Mouse (Mus musculus) kidney, postnatal 0 days (tissue): ENCODE measurements around the gene Gins3. TPM values are rescaled to one million over a fixed set of nuclear protein-coding genes. Genes with fewer than 3 reads are reported as not detected.
A peak's percentile ranks its signal among the peaks of the same experiment; 100 is the strongest.

ENCODE experiments used
- ATAC-seq: fragments of 200-750 bp; cut with Nextera tagmentation; replicated peaks from 2 replicates; pipeline ENCODE4 v1.8.0; 2017; ENCODE audit warnings: low read depth, moderate number of reproducible peaks, moderate TSS enrichment, moderate library complexity; ENCODE audit not compliant: low FRiP score
- DNase-seq: peaks from one replicate; pipeline ENCODE4 v3.0.0-alpha.2; 2016; ENCODE audit warnings: low spot score
- H3K27ac ChIP-seq: fragments of 300-500 bp; sonication (generic); 2 replicates; pipeline ENCODE4 v1.5.1; 2014; ENCODE audit warnings: mild to moderate bottlenecking
- H3K27me3 ChIP-seq: fragments of 300-500 bp; sonication (generic); 2 replicates; pipeline ENCODE4 v1.6.1; 2014; ENCODE audit warnings: low read length, mixed read lengths; ENCODE audit not compliant: insufficient read depth
- H3K36me3 ChIP-seq: fragments of 300-500 bp; sonication (generic); 2 replicates; pipeline ENCODE4 v1.6.1; 2014; ENCODE audit warnings: low read length, mixed read lengths; ENCODE audit not compliant: insufficient read depth
- H3K4me1 ChIP-seq: fragments of 300-500 bp; sonication (generic); replicated peaks from 2 replicates; pipeline ENCODE4 v1.6.1; 2014; ENCODE audit warnings: antibody characterized with exemption, low read length, mixed read lengths; ENCODE audit not compliant: insufficient read depth
- H3K4me2 ChIP-seq: fragments of 300-500 bp; sonication (generic); 2 replicates; pipeline ENCODE4 v1.6.1; 2014; ENCODE audit warnings: mild to moderate bottlenecking, low read length, moderate library complexity, mixed read lengths
- H3K4me3 ChIP-seq: fragments of 300-500 bp; sonication (generic); replicated peaks from 2 replicates; pipeline ENCODE4 v1.5.1; 2014; ENCODE audit warnings: low read depth, low read length
- H3K9ac ChIP-seq: fragments of 300-500 bp; sonication (generic); 2 replicates; pipeline ENCODE4 v1.6.1; 2014; ENCODE audit warnings: low read depth, low read length
- H3K9me3 ChIP-seq: fragments of 300-500 bp; sonication (generic); replicated peaks from 2 replicates; pipeline ENCODE4 v1.6.1; 2016; ENCODE audit warnings: low read length, inconsistent platforms, mixed read lengths
- CTCF ChIP-seq: IDR thresholded peaks from 2 replicates; pipeline ENCODE4 v1.5.1; 2016; ENCODE audit warnings: antibody characterized with exemption, low read depth, mild to moderate bottlenecking, moderate library complexity
- WGBS: fragments of 180-500 bp; shearing (Covaris S2); extraction: QIAGEN DNeasy Blood & Tissue Kit; methylation state at CpG from one replicate; pipeline ENCODE4 v1.1.7; 2014; 5-methylcytosine and 5-hydroxymethylcytosine counted together
- polyA plus RNA-seq: library from polyadenylated mRNA; unstranded; fragments of >200 nt; fragmentation: Nextera tagmentation; extraction: Ambion mirVana; gene quantifications from 2 replicates; pipeline ENCODE4 v1.2.1, GENCODE M21; 2015

Gene Gins3
- polyA plus RNA-seq = 9.9 and 11.5 TPM in 2 replicates

DNA sequence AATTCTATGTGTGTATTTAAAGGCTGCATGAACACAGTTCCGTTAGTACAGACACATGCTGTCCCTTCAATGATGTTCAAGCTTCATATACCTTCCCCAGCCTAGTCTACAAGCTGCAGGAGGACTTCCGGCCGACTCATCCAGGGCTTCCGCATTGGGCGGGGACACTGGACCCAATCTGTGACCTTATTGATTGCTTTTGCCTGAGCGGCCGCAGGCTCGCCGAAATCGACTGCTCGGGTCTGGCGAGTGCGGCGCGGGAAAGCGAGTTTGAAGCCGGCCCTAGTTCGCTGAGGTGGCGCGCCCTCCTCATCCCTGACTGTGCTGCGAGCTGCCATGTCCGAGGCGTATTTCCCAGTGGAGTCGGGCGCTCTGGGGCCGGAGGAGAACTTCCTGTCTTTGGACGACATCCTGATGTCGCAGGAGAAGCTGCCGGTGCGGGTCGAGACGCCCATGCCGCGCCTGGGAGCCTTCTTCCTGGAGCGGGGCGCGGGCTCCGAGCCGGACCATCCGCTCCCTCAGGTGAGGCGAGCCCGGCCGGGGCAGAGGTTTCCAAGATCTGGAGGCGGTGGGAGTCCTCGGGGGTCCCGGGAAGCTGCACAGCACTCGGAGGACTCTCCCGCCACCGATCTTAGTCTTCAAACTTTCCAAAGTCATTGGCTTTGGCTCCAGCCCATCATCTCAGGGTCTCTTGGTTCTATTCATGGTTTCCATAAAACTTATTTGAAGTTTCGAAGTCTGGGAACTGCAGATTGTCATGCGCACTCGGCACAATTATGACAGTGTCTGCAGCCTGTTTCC is at the start of gene Gins3:
Gins3 (plus strand) TSS at position 192 of the 801 bp plus-strand sequence.
- Histone ChIP-seq H3K4me2 (peak within 1 kb of the TSS; percentile 92), H3K4me1 (peaks cover 9% of the 10 kb centered on the region), H3K27me3 (no peaks in the 10 kb centered on the region), H3K27ac (no peak within 1 kb of the TSS), H3K4me3 (peak within 1 kb of the TSS; percentile 93), H3K9ac (peak within 1 kb of the TSS; percentile 78), H3K36me3 (no peaks in the 10 kb centered on the region), H3K9me3 (no peaks in the 10 kb centered on the region)
- under 1% methylated on average over 51 of the region's 52 CpGs for WGBS
- DNase-seq = peak; percentile 95
- ATAC-seq = peak; percentile 90
- TF ChIP-seq CTCF = no peak

DNA sequence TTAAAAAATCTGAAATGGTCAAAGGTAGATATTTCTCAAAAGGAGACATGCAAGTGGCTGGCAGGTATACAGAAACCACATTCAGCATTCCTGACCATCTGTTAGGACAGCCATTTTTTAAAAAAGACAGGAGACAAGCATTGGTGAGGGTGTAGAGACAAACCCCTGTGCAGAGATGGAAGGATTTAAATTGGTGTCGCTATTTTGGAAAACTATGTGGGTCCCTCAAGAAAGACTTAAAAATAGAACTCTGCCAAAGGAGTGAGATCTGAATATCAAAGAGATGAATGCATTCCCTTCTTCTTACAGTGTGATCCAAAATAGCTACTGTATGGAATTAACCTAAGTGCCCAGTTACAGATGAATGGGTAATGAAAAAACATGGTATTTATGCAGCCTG is 45.9 kb upstream of the Gins3 start:
- Histone ChIP-seq H3K4me2 (no peak overlapping the region), H3K36me3 (no peaks in the 10 kb centered on the region), H3K4me3 (no peak overlapping the region), H3K27me3 (no peaks in the 10 kb centered on the region), H3K27ac (no peak overlapping the region), H3K9ac (no peak overlapping the region), H3K9me3 (no peaks in the 10 kb centered on the region), H3K4me1 (no peaks in the 10 kb centered on the region)
- DNase-seq = no peak
- 88% methylated on average over 1 of the region's 1 CpGs for WGBS
- TF ChIP-seq CTCF = no peak
- ATAC-seq = no peak

DNA sequence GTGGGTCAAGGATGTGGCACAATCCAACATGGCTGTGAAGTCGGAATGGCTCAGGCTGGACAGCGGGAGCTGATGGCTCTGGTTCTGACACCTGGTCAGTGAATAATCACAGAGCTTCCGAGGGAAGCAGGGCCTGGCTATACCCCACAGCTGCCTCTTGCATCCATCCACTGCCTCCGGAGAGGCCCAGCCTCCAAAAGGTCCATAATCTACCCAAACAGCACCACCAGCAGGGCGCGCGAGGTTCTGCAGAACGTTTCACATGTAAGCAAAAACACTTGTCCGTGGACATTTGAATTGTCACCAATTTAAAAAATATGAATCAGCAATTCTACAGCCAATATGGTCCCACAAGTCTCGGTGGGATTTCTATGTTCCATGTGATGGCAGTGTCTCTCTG is 44.0 kb upstream of the Gins3 start:
- WGBS = 74% methylated on average over 10 of the region's 10 CpGs
- Histone ChIP-seq H3K4me1 (no peaks in the 10 kb centered on the region), H3K4me3 (no peak overlapping the region), H3K27ac (no peak overlapping the region), H3K36me3 (no peaks in the 10 kb centered on the region), H3K4me2 (no peak overlapping the region), H3K9ac (no peak overlapping the region), H3K27me3 (no peaks in the 10 kb centered on the region), H3K9me3 (no peaks in the 10 kb centered on the region)
- TF ChIP-seq CTCF = no peak
- DNase-seq (no peak), ATAC-seq (no peak)

DNA sequence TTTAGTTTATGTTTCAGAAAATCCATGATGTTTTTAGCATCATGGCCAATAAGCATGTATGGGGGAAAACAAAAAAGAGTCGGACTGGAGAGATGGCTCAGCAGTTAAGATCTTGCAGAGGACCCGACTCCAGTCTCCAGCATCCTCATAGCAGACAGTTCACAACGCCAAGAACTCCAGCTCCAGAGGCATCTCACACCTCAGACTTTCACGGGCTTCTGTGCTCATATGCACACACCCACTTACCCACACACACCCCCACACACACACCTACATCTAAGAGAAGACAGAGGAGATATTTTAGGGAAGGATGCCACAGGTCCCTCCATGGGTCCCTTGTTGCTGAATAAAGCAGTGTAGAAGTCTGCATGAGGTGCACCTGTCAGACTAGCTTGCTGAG is 42.7 kb upstream of the Gins3 start:
- H3K4me2 ChIP-seq = no peak overlapping the region
- no peak overlapping the region for H3K4me3 ChIP-seq
- H3K4me1 ChIP-seq = no peaks in the 10 kb centered on the region
- H3K27ac ChIP-seq = no peak overlapping the region
- no peak overlapping the region for H3K9ac ChIP-seq
- 80% methylated on average over 4 of the region's 4 CpGs for WGBS
- TF ChIP-seq CTCF = no peak
- no peaks in the 10 kb centered on the region for H3K27me3 ChIP-seq
- no peaks in the 10 kb centered on the region for H3K36me3 ChIP-seq
- ATAC-seq (no peak), DNase-seq (no peak)
- no peaks in the 10 kb centered on the region for H3K9me3 ChIP-seq

DNA sequence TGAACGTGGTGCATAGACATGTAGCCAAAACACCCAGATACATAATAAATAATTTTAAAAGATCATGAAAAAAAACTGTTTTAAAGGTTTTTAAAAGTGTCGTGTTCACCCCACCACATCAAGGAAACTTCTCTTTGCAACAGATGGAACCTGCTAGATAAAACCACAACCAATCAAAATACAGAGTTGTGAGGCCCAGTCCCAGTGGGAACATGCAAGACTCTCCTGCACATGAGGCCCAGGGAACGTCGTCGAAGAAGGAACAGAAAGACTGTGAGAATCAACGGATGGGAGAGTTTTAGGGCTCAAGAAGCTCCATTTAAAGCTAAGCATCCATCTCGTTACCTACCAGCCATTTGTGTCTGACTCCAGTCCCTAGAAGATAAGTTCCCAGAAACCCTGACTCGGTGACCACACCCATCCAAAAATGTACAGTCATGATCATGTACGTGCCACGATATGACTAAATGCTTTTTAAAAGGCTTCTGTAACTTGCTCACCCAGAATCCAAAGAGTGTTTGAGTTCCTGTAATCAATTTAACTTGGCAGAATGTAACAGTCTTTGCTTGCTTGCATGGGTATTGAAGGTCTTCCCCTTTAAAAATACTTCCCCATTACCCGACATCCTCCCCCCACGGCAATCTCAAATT is 41.0 kb upstream of the Gins3 start:
- H3K27me3 ChIP-seq = no peaks in the 10 kb centered on the region
- no peak overlapping the region for H3K9ac ChIP-seq
- no peak for TF ChIP-seq CTCF
- no peak overlapping the region for H3K27ac ChIP-seq
- H3K4me3 ChIP-seq = no peak overlapping the region
- no peaks in the 10 kb centered on the region for H3K4me1 ChIP-seq
- H3K9me3 ChIP-seq = no peaks in the 10 kb centered on the region
- no peak overlapping the region for H3K4me2 ChIP-seq
- ATAC-seq = no peak
- WGBS = 82% methylated on average over 12 of the region's 12 CpGs
- H3K36me3 ChIP-seq = no peaks in the 10 kb centered on the region
- no peak for DNase-seq

DNA sequence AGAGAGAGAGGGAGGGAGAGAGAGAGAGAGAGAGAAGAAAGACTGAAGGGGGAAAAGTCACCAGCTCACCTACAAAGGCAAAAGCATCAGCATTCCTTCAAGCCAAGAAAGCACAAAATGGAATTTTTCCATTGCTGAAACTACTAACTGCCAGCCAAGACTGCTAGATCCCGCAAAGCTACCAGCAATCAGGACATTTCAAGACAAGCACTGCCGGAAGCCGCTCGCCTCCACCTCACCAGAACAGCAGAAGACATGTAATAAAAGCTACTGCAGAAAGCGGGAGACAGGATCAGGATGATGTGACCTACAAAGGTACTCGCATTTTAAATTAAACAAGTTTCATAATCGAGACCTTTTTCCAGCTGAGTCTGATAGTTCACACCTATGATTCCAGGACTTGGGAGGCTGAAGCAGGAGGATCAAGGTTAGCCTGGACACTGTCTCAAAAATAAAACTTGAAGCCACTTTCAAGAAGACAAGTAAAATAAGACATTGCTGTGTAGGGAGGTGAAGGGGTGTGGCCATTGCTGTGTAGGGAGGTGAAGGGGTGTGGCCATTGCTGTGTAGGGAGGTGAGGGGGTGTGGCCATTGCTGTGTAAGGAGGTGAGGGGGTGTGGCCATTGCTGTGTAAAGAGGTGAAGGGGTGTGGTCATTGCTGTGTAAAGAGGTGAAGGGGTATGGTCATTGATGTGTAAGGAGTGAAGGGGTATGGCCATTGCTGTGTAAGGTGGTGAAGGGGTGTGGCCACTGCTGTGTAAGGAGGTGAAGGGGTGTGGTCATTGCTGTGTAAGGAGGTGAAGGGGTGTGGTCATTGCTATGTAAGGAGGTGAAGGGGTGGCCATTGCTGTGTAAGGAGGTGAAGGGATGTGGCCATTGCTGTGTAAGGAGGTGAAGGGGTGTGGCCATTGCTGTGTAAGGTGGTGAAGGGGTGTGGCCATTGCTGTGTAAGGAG is 39.5 kb upstream of the Gins3 start:
- Histone ChIP-seq H3K9ac (no peak overlapping the region), H3K27me3 (no peaks in the 10 kb centered on the region), H3K4me1 (no peaks in the 10 kb centered on the region), H3K9me3 (no peaks in the 10 kb centered on the region), H3K36me3 (no peaks in the 10 kb centered on the region), H3K4me2 (no peak overlapping the region), H3K4me3 (no peak overlapping the region), H3K27ac (no peak overlapping the region)
- ATAC-seq (no peak), DNase-seq (no peak)
- no peak for TF ChIP-seq CTCF
- WGBS = 88% methylated on average over 7 of the region's 7 CpGs
